Mouse (Mus musculus) hindbrain, embryonic 11.5 days (tissue): Measurements from ENCODE around the gene Dedd. TPM values are rescaled to one million over a fixed set of nuclear protein-coding genes. Genes with fewer than 3 reads are reported as not detected.

Experiments
- polyA plus RNA-seq: library from polyadenylated mRNA; unstranded; fragments of >200 nt; fragmentation: Nextera tagmentation; extraction: Ambion mirVana; gene quantifications from 2 replicates; pipeline ENCODE4 v1.2.1, GENCODE M21; 2014

Dedd gene
- polyA plus RNA-seq, 1 experiment from 2014 or later, result 49.5 TPM

Other genes with a start within 250 kb of the Dedd start
- 8.7 and 10.5 TPM in 2 replicates for gene Cfap126, start 215.2 kb upstream of the Dedd start, polyA plus RNA-seq
- 259 and 284 TPM in 2 replicates for gene Sdhc, start 178.5 kb upstream of the Dedd start, polyA plus RNA-seq
- gene Mpz, start 178.4 kb upstream of the Dedd start, polyA plus RNA-seq, result 0.99 and 1.5 TPM in 2 replicates
- gene Pcp4l1, start 132.9 kb upstream of the Dedd start, polyA plus RNA-seq, result 31.4 and 33.4 TPM in 2 replicates
- gene Nr1i3, start 115.2 kb upstream of the Dedd start, polyA plus RNA-seq, result 0.17 and 0.25 TPM in 2 replicates
- gene Tomm40l, start 106.6 kb upstream of the Dedd start, polyA plus RNA-seq, result 23.5 and 28.8 TPM in 2 replicates
- 3.1 and 5.0 TPM in 2 replicates for gene Apoa2, start 104.1 kb upstream of the Dedd start, polyA plus RNA-seq
- gene Fcer1g, start 94.8 kb upstream of the Dedd start, polyA plus RNA-seq, result 22.1 and 26.1 TPM in 2 replicates
- gene Adamts4, start 78.7 kb upstream of the Dedd start, polyA plus RNA-seq, result 4.6 and 5.4 TPM in 2 replicates
- 259 and 263 TPM in 2 replicates for gene Ndufs2, start 77.8 kb upstream of the Dedd start, polyA plus RNA-seq
- gene B4galt3, start 58.8 kb upstream of the Dedd start, polyA plus RNA-seq, result 59.1 and 66.3 TPM in 2 replicates
- 48.1 and 51.8 TPM in 2 replicates for gene Ppox, start 48.0 kb upstream of the Dedd start, polyA plus RNA-seq
- 82.8 and 85.4 TPM in 2 replicates for gene Usp21, start 41.2 kb upstream of the Dedd start, polyA plus RNA-seq
- 108 and 114 TPM in 2 replicates for gene Ufc1, start 34.1 kb upstream of the Dedd start, polyA plus RNA-seq
- 30.7 and 35.3 TPM in 2 replicates for gene Nit1, start 16.5 kb downstream of the Dedd start, polyA plus RNA-seq
- gene Pfdn2, start 16.5 kb downstream of the Dedd start, polyA plus RNA-seq, result 68.3 and 68.4 TPM in 2 replicates
- gene Klhdc9, start 31.7 kb downstream of the Dedd start, polyA plus RNA-seq, result 1.3 and 2.0 TPM in 2 replicates
- gene Nectin4, start 41.0 kb downstream of the Dedd start, polyA plus RNA-seq, result 0.66 and 0.96 TPM in 2 replicates
- 0.54 and 0.99 TPM in 2 replicates for gene Arhgap30, start 59.8 kb downstream of the Dedd start, polyA plus RNA-seq
- 122 and 143 TPM in 2 replicates for gene Usf1, start 82.2 kb downstream of the Dedd start, polyA plus RNA-seq
- 3.3 and 4.3 TPM in 2 replicates for gene Tstd1, start 89.7 kb downstream of the Dedd start, polyA plus RNA-seq
- gene F11r, start 108.4 kb downstream of the Dedd start, polyA plus RNA-seq, result 16.9 and 20.1 TPM in 2 replicates
- 15.4 and 17.5 TPM in 2 replicates for gene Alyref2, start 174.3 kb downstream of the Dedd start, polyA plus RNA-seq
- gene Itln1, start 206.1 kb downstream of the Dedd start, polyA plus RNA-seq, result not detected in 2 replicates
- gene Cd244a, start 230.0 kb downstream of the Dedd start, polyA plus RNA-seq, result not detected in 2 replicates